Mouse (Mus musculus) neural tube, embryonic 12.5 days (tissue): ENCODE results near the gene Bex2. TPM values are rescaled to one million over a fixed set of nuclear protein-coding genes. Genes with fewer than 3 reads are reported as not detected.
"Not testable (repeated sequence)": the region's sequence is repeated elsewhere in the genome, so short reads cannot be mapped to it uniquely, and the experiment has no call there.

ENCODE experiments used
- ATAC-seq: fragments of 200-750 bp; cut with Nextera tagmentation; 2 replicates; pipeline ENCODE4 v1.8.0; 2017; ENCODE audit warnings: low read depth, mild to moderate bottlenecking, moderate TSS enrichment, moderate library complexity; ENCODE audit not compliant: low FRiP score
- H3K27ac ChIP-seq: fragments of 300-500 bp; sonication (generic); 2 replicates; pipeline ENCODE4 v1.5.1; 2016
- H3K27me3 ChIP-seq: fragments of 300-500 bp; sonication (generic); replicated peaks from 2 replicates; pipeline ENCODE4 v1.6.1; 2016; ENCODE audit warnings: mild to moderate bottlenecking
- H3K36me3 ChIP-seq: fragments of 300-500 bp; sonication (generic); 2 replicates; pipeline ENCODE4 v1.6.1; 2016; ENCODE audit warnings: mild to moderate bottlenecking
- H3K4me1 ChIP-seq: fragments of 300-500 bp; sonication (generic); 2 replicates; pipeline ENCODE4 v1.6.1; 2016
- H3K4me2 ChIP-seq: fragments of 300-500 bp; sonication (generic); replicated peaks from 2 replicates; pipeline ENCODE4 v1.6.1; 2016; ENCODE audit warnings: mild to moderate bottlenecking
- H3K4me3 ChIP-seq: fragments of 300-500 bp; sonication (generic); 2 replicates; pipeline ENCODE4 v1.5.1; 2016
- H3K9ac ChIP-seq: fragments of 300-500 bp; sonication (generic); 2 replicates; pipeline ENCODE4 v1.6.1; 2016; ENCODE audit warnings: mild to moderate bottlenecking
- H3K9me3 ChIP-seq: fragments of 300-500 bp; sonication (generic); 2 replicates; pipeline ENCODE4 v1.6.1; 2016; ENCODE audit warnings: mild to moderate bottlenecking
- WGBS: fragments of 180-500 bp; shearing (Covaris S2); methylation state at CpG from one replicate; pipeline ENCODE4 v1.1.7; 2016; 5-methylcytosine and 5-hydroxymethylcytosine counted together
- polyA plus RNA-seq: library from polyadenylated mRNA; unstranded; fragments of >200 nt; fragmentation: Nextera tagmentation; extraction: Ambion mirVana; gene quantifications from 2 replicates; pipeline ENCODE4 v1.2.1, GENCODE M21; 2016

Bex2 gene
- polyA plus RNA-seq, 1 experiment from 2014 or later = 410 TPM

DNA sequence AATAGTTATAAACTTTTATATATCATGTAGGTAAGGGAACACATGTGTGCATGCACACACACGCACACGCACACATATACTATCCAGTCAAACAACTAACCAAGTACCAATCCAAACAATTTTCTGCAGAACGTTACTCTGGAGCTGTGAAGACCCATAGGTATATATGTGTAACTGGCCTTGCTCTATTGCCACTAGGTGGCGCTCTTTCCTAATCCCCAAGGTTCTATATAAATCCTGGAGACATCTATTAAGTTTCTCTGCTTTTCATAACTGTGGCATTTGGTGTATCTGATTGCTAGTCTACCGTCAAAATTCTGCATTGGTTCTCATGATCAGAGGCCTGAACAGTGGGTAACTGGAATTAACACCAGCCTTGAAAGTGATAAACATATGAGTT lies 20.5 kb downstream of the Bex2 start:
- Histone ChIP-seq H3K4me1 (no peaks in the 10 kb centered on the region), H3K4me2 (no peak overlapping the region), H3K9me3 (no peaks in the 10 kb centered on the region), H3K9ac (no peak overlapping the region), H3K36me3 (no peaks in the 10 kb centered on the region), H3K4me3 (no peak overlapping the region), H3K27me3 (no peaks in the 10 kb centered on the region), H3K27ac (no peak overlapping the region)
- 17% methylated on average over 5 of the region's 5 CpGs for WGBS
- ATAC-seq = no peak

DNA sequence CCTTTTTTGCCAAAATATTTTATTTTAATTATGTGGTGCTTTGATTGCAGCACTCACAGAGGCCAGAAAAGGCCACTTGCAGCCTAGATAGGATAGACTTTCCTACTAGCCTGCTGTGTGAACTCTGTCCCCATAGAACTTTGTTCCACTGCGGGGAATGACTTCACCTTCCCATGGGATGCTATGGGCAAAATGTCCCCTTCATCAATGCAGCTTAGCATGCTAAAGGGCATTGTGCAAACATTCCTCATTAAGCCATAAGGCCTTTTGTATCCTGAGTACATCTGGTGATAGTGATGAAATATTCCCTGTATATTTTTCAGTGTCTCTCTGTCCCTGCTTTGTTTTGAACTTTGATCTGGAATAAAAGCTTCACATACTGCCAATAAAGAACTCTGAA lies 24.3 kb downstream of the Bex2 start:
- H3K36me3 ChIP-seq = no peaks in the 10 kb centered on the region
- H3K9ac ChIP-seq = no peak overlapping the region
- ATAC-seq = no peak
- no peaks in the 10 kb centered on the region for H3K9me3 ChIP-seq
- no peak overlapping the region for H3K4me3 ChIP-seq
- H3K27ac ChIP-seq = no peak overlapping the region
- WGBS = 85% methylated on average over 1 of the region's 1 CpGs
- no peaks in the 10 kb centered on the region for H3K4me1 ChIP-seq
- no peak overlapping the region for H3K4me2 ChIP-seq
- H3K27me3 ChIP-seq = no peaks in the 10 kb centered on the region

DNA sequence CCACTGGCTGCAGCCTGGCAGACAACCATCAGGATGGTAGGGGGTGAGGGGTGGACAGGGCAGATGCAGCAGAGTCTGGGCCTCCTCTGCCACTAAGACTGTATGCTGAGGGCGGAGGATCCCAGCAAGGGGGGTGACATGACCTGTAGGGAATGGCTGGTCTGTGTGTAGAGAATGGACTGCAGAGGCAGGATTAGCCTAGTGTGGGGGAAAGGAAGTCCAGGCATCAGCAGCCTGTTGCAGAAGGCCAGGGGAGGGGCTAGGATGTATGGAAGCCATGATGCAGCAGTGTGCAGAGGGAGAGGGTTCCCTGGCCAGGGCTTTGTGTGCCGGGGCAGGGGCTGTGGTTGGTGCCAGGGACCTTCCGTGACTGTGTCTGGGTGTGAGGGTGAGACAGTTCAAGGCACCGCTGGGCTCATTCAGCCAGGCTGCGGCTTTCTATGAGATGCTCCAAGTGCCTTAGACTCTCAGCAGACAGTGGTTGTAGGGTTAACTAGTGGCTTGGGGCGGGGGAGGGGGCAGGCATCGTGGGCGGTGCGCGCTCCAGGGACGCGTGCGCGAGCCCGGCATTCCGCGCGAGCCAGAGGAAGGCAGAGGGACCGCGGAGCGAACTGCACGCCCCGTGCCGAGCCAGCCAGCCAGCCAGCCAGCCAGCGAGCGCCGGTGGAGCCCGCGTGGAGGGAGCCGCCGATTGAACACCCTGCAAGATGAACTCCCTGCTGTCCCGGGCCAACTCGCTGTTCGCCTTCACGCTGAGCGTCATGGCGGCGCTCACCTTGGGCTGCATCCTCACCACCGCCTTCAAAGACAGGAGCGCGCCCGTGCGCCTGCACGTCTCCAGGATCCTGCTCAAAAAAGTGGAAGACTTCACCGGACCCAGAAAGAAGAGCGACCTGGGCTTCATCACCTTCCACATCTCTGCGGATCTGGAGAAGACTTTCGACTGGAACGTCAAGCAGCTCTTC lies 35.0 kb downstream of the Bex2 start, which contains the start of gene Arxes1:
TSS of gene Arxes1 (plus strand) at position 569 of the 965 bp plus-strand sequence.
- not testable (repeated sequence) for H3K9ac ChIP-seq, H3K4me1 ChIP-seq, H3K9me3 ChIP-seq, H3K36me3 ChIP-seq, H3K27me3 ChIP-seq, H3K27ac ChIP-seq
- peak within 1 kb of the TSS; percentile 16; the same call in 1 of the 2 replicates for H3K4me3 ChIP-seq
- peak within 1 kb of the TSS; percentile 52 for H3K4me2 ChIP-seq
- ATAC-seq = peak; percentile 96
- WGBS = 11% methylated on average over 16 of the region's 49 CpGs

DNA sequence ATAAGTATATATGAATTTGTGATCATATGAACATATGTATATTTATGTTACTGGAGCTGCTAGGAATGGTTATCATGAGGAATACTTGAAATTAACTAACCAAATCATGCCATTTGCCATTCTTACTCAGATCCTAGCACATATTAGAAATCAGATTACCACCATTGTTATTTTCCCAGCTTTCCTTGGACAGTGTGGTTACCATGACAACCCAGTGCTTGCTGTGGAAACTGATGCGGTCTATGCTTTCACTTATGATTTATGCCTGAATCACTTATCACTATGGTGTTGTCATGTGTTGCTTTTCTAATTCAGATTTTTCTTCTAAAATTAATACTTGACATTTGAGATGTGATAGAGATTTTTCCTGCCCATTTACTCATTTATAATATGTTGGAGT lies 37.7 kb downstream of the Bex2 start:
- ATAC-seq = no peak
- Histone ChIP-seq H3K27me3 (no peaks in the 10 kb centered on the region), H3K4me3 (no peak overlapping the region), H3K9ac (no peak overlapping the region), H3K9me3 (no peaks in the 10 kb centered on the region), H3K36me3 (no peaks in the 10 kb centered on the region), H3K27ac (no peak overlapping the region), H3K4me1 (no peaks in the 10 kb centered on the region), H3K4me2 (no peak overlapping the region)
- WGBS = 30% methylated on average over 1 of the region's 1 CpGs

Other genes with a start within 250 kb of the Bex2 start
- gene Gprasp2, start 229.2 kb downstream of the Bex2 start, polyA plus RNA-seq = 73.5 and 77.1 TPM in 2 replicates
- 141 and 145 TPM in 2 replicates for gene Arxes2, start 74.4 kb downstream of the Bex2 start, polyA plus RNA-seq
- 55.1 and 56.5 TPM in 2 replicates for gene Arxes1, start 34.9 kb downstream of the Bex2 start, polyA plus RNA-seq
- not detected in 2 replicates for gene Nxf3, start 17.0 kb upstream of the Bex2 start, polyA plus RNA-seq
- 66.8 and 67.0 TPM in 2 replicates for gene Bex4, start 70.8 kb upstream of the Bex2 start, polyA plus RNA-seq
- 156 and 175 TPM in 2 replicates for gene Tceal8, start 104.1 kb upstream of the Bex2 start, polyA plus RNA-seq
- gene Tceal5, start 135.6 kb upstream of the Bex2 start, polyA plus RNA-seq = 11.6 and 15.3 TPM in 2 replicates
- 4.4 and 5.9 TPM in 2 replicates for gene Tceal7, start 146.5 kb upstream of the Bex2 start, polyA plus RNA-seq
- 117 and 121 TPM in 2 replicates for gene Bex1, start 147.3 kb upstream of the Bex2 start, polyA plus RNA-seq
- gene Tceal9, start 176.8 kb upstream of the Bex2 start, polyA plus RNA-seq = 327 and 338 TPM in 2 replicates
- 648 and 661 TPM in 2 replicates for gene Bex3, start 202.0 kb upstream of the Bex2 start, polyA plus RNA-seq